24 mouse cellular contexts compared by ENCODE assay signal in genomic region chr11:26708636-26709035, GRCm38 (mm10).
"Had no signal": no experiment of that assay in that cellular context is flagged by ENCODE, and none has a peak within 500 bp of the region (broad histone marks: within the 10 kb centered on the region; RNA-seq: fewer than 3 reads in every experiment).

No protein-coding gene starts in this region.

- H3K4me3 ChIP-seq: embryonic facial prominence, embryonic 10.5 days; embryonic facial prominence, embryonic 12.5 days; embryonic facial prominence, embryonic 13.5 days; embryonic facial prominence, embryonic 15.5 days; erythroblast, embryonic 14.5 days; forebrain, embryonic 10.5 days; forebrain, embryonic 12.5 days; forebrain, embryonic 13.5 days; gastrocnemius, adult 2 months; heart, adult 2 months had no signal

- H3K4me2 ChIP-seq: embryonic facial prominence, embryonic 12.5 days; embryonic facial prominence, embryonic 13.5 days; embryonic facial prominence, embryonic 15.5 days; forebrain, embryonic 12.5 days; forebrain, embryonic 13.5 days had no signal

- H3K9me3 ChIP-seq: embryonic facial prominence, embryonic 10.5 days; embryonic facial prominence, embryonic 12.5 days; embryonic facial prominence, embryonic 13.5 days; embryonic facial prominence, embryonic 15.5 days; forebrain, embryonic 10.5 days; forebrain, embryonic 12.5 days; forebrain, embryonic 13.5 days had no signal

- ATAC-seq: forebrain, embryonic 13.5 days; forebrain, embryonic 16.5 days; forebrain, postnatal 0 days had no signal

- DNase-seq: cerebellum, adult 8-10 months; cerebellum, adult 9-10 months; cerebellum, adult 9-11 months; cerebellum, postnatal 25 days; cerebellum, postnatal 36 days; embryo, embryonic 11 days; forebrain, postnatal 0 days; gastrocnemius, adult 2 months; gastrocnemius, postnatal 10 days; gastrocnemius, postnatal 14 days; gastrocnemius, postnatal 25 days; gastrocnemius, postnatal 36 days; heart, adult 11 months; heart, adult 18-20 months; heart, adult 2 months had no signal

- H3K27ac ChIP-seq: embryonic facial prominence, embryonic 10.5 days; embryonic facial prominence, embryonic 12.5 days; embryonic facial prominence, embryonic 13.5 days; embryonic facial prominence, embryonic 15.5 days; forebrain, embryonic 10.5 days; forebrain, embryonic 12.5 days; forebrain, embryonic 13.5 days; gastrocnemius, adult 2 months; heart, adult 2 months had no signal

- H3K36me3 ChIP-seq: embryonic facial prominence, embryonic 10.5 days; embryonic facial prominence, embryonic 12.5 days; embryonic facial prominence, embryonic 13.5 days; embryonic facial prominence, embryonic 15.5 days; forebrain, embryonic 10.5 days; forebrain, embryonic 12.5 days had no signal

- H3K27me3 ChIP-seq: embryonic facial prominence, embryonic 12.5 days; embryonic facial prominence, embryonic 13.5 days; embryonic facial prominence, embryonic 15.5 days; forebrain, embryonic 12.5 days; forebrain, embryonic 13.5 days had no signal

- H3K4me1 ChIP-seq: embryonic facial prominence, embryonic 10.5 days; embryonic facial prominence, embryonic 12.5 days; embryonic facial prominence, embryonic 13.5 days; embryonic facial prominence, embryonic 15.5 days; forebrain, embryonic 10.5 days; forebrain, embryonic 12.5 days; forebrain, embryonic 13.5 days had no signal

- H3K9ac ChIP-seq: embryonic facial prominence, embryonic 12.5 days; embryonic facial prominence, embryonic 13.5 days; embryonic facial prominence, embryonic 15.5 days; forebrain, embryonic 12.5 days; forebrain, embryonic 13.5 days; forebrain, postnatal 0 days had no signal
